Mouse (Mus musculus): ENCODE results near the gene Tfap2b. TPM values are rescaled to one million over a fixed set of nuclear protein-coding genes. Genes with fewer than 3 reads are reported as not detected.

Tfap2b gene
- polyA plus RNA-seq, 1 experiment from 2014 or later: 0.23 TPM

GRCm38 (mm10) chr1:19211033-19211405 lies 2.3 kb downstream of the Tfap2b start:
- ATAC-seq (ENCODE audit: insufficient number of reproducible peaks, insufficient read depth, low FRiP score, low read depth): no peak
- H3K4me3 ChIP-seq (ENCODE audit: low read depth, low read length): no peak overlapping the region
- H3K36me3 ChIP-seq (ENCODE audit: control insufficient read depth, insufficient read depth, low read length): no peaks in the 10 kb centered on the region
- H3K4me1 ChIP-seq (ENCODE audit: control insufficient read depth, insufficient read depth, low read length): peaks cover 2% of the 10 kb centered on the region; the same call in 1 of the 2 replicates
- WGBS: 2% methylated on average over 8 of the region's 8 CpGs
- no peak overlapping the region for H3K27ac ChIP-seq (ENCODE audit: low read length)
- no peak overlapping the region for H3K4me2 ChIP-seq (replicated peaks; ENCODE audit: low read depth, low read length)
- peaks cover 58% of the 10 kb centered on the region for H3K27me3 ChIP-seq (ENCODE audit: control insufficient read depth, insufficient read depth, low read length)
- H3K9ac ChIP-seq (replicated peaks; ENCODE audit: low read depth, low read length): no peak overlapping the region
- no peaks in the 10 kb centered on the region for H3K9me3 ChIP-seq (ENCODE audit: control insufficient read depth, low read depth, low read length)

GRCm38 (mm10) chr1:19211546-19212154 lies 2.9 kb downstream of the Tfap2b start:
- no peak overlapping the region for H3K4me3 ChIP-seq (ENCODE audit: low read depth, low read length)
- H3K36me3 ChIP-seq (ENCODE audit: control insufficient read depth, insufficient read depth, low read length): no peaks in the 10 kb centered on the region
- H3K27me3 ChIP-seq (ENCODE audit: control insufficient read depth, insufficient read depth, low read length): peaks cover 65% of the 10 kb centered on the region
- no peak overlapping the region for H3K27ac ChIP-seq (ENCODE audit: low read length)
- H3K4me2 ChIP-seq (replicated peaks; ENCODE audit: low read depth, low read length): no peak overlapping the region
- H3K9me3 ChIP-seq (ENCODE audit: control insufficient read depth, low read depth, low read length): no peaks in the 10 kb centered on the region
- H3K4me1 ChIP-seq (ENCODE audit: control insufficient read depth, insufficient read depth, low read length): peaks cover 2% of the 10 kb centered on the region; the same call in 1 of the 2 replicates
- no peak for ATAC-seq (ENCODE audit: insufficient number of reproducible peaks, insufficient read depth, low FRiP score, low read depth)
- H3K9ac ChIP-seq (replicated peaks; ENCODE audit: low read depth, low read length): no peak overlapping the region
- under 1% methylated on average over 15 of the region's 15 CpGs for WGBS

- WGBS: 3% methylated on average over 4 of the region's 4 CpGs
- Histone ChIP-seq H3K9me3 (ENCODE audit: control insufficient read depth, low read depth, low read length) (no peaks in the 10 kb centered on the region), H3K4me1 (ENCODE audit: control insufficient read depth, insufficient read depth, low read length) (peaks cover 2% of the 10 kb centered on the region; the same call in 1 of the 2 replicates), H3K27me3 (ENCODE audit: control insufficient read depth, insufficient read depth, low read length) (peaks cover 67% of the 10 kb centered on the region), H3K9ac (replicated peaks; ENCODE audit: low read depth, low read length) (no peak overlapping the region), H3K27ac (ENCODE audit: low read length) (no peak overlapping the region), H3K36me3 (ENCODE audit: control insufficient read depth, insufficient read depth, low read length) (no peaks in the 10 kb centered on the region), H3K4me3 (ENCODE audit: low read depth, low read length) (no peak overlapping the region), H3K4me2 (replicated peaks; ENCODE audit: low read depth, low read length) (no peak overlapping the region)
- ATAC-seq (ENCODE audit: insufficient number of reproducible peaks, insufficient read depth, low FRiP score, low read depth): no peak
These were observed 4.0 kb downstream of the Tfap2b start for GRCm38 (mm10) chr1:19212691-19213090.

- no peak overlapping the region for H3K4me3 ChIP-seq (ENCODE audit: low read depth, low read length)
- ATAC-seq (ENCODE audit: insufficient number of reproducible peaks, insufficient read depth, low FRiP score, low read depth): no peak
- H3K27me3 ChIP-seq (ENCODE audit: control insufficient read depth, insufficient read depth, low read length): peaks cover 67% of the 10 kb centered on the region
- H3K36me3 ChIP-seq (ENCODE audit: control insufficient read depth, insufficient read depth, low read length): no peaks in the 10 kb centered on the region
- no peak overlapping the region for H3K9ac ChIP-seq (replicated peaks; ENCODE audit: low read depth, low read length)
- peaks cover 2% of the 10 kb centered on the region; the same call in 1 of the 2 replicates for H3K4me1 ChIP-seq (ENCODE audit: control insufficient read depth, insufficient read depth, low read length)
- no peak overlapping the region for H3K4me2 ChIP-seq (replicated peaks; ENCODE audit: low read depth, low read length)
- 2% methylated on average over 4 of the region's 4 CpGs for WGBS
- H3K9me3 ChIP-seq (ENCODE audit: control insufficient read depth, low read depth, low read length): no peaks in the 10 kb centered on the region
- no peak overlapping the region for H3K27ac ChIP-seq (ENCODE audit: low read length)
These were observed 4.5 kb downstream of the Tfap2b start for GRCm38 (mm10) chr1:19213171-19213570.

GRCm38 (mm10) chr1:19213851-19214395 lies 5.2 kb downstream of the Tfap2b start:
- Histone ChIP-seq H3K4me2 (replicated peaks; ENCODE audit: low read depth, low read length) (no peak overlapping the region), H3K4me1 (ENCODE audit: control insufficient read depth, insufficient read depth, low read length) (peaks cover 2% of the 10 kb centered on the region; the same call in 1 of the 2 replicates), H3K27ac (ENCODE audit: low read length) (no peak overlapping the region), H3K36me3 (ENCODE audit: control insufficient read depth, insufficient read depth, low read length) (no peaks in the 10 kb centered on the region), H3K4me3 (ENCODE audit: low read depth, low read length) (no peak overlapping the region), H3K9ac (replicated peaks; ENCODE audit: low read depth, low read length) (no peak overlapping the region), H3K9me3 (ENCODE audit: control insufficient read depth, low read depth, low read length) (no peaks in the 10 kb centered on the region), H3K27me3 (ENCODE audit: control insufficient read depth, insufficient read depth, low read length) (peaks cover 67% of the 10 kb centered on the region)
- no peak for ATAC-seq (ENCODE audit: insufficient number of reproducible peaks, insufficient read depth, low FRiP score, low read depth)
- WGBS: 1% methylated on average over 36 of the region's 36 CpGs

GRCm38 (mm10) chr1:19217391-19217790 lies 8.7 kb downstream of the Tfap2b start:
- no peaks in the 10 kb centered on the region for H3K36me3 ChIP-seq (ENCODE audit: control insufficient read depth, insufficient read depth, low read length)
- ATAC-seq (ENCODE audit: insufficient number of reproducible peaks, insufficient read depth, low FRiP score, low read depth): no peak
- no peaks in the 10 kb centered on the region for H3K9me3 ChIP-seq (ENCODE audit: control insufficient read depth, low read depth, low read length)
- no peak overlapping the region for H3K27ac ChIP-seq (ENCODE audit: low read length)
- no peak overlapping the region for H3K4me3 ChIP-seq (ENCODE audit: low read depth, low read length)
- no peak overlapping the region for H3K4me2 ChIP-seq (replicated peaks; ENCODE audit: low read depth, low read length)
- WGBS: 4% methylated on average over 16 of the region's 16 CpGs
- H3K9ac ChIP-seq (replicated peaks; ENCODE audit: low read depth, low read length): no peak overlapping the region
- H3K4me1 ChIP-seq (ENCODE audit: control insufficient read depth, insufficient read depth, low read length): no peaks in the 10 kb centered on the region; the same call in 1 of the 2 replicates
- peaks cover 72% of the 10 kb centered on the region for H3K27me3 ChIP-seq (ENCODE audit: control insufficient read depth, insufficient read depth, low read length)

GRCm38 (mm10) chr1:19218221-19218620 lies 9.5 kb downstream of the Tfap2b start:
- no peak for ATAC-seq (ENCODE audit: insufficient number of reproducible peaks, insufficient read depth, low FRiP score, low read depth)
- WGBS: 2% methylated on average over 7 of the region's 7 CpGs
- H3K9ac ChIP-seq (replicated peaks; ENCODE audit: low read depth, low read length): no peak overlapping the region
- H3K9me3 ChIP-seq (ENCODE audit: control insufficient read depth, low read depth, low read length): no peaks in the 10 kb centered on the region
- H3K27ac ChIP-seq (ENCODE audit: low read length): no peak overlapping the region
- no peak overlapping the region for H3K4me2 ChIP-seq (replicated peaks; ENCODE audit: low read depth, low read length)
- peaks cover 73% of the 10 kb centered on the region for H3K27me3 ChIP-seq (ENCODE audit: control insufficient read depth, insufficient read depth, low read length)
- H3K4me1 ChIP-seq (ENCODE audit: control insufficient read depth, insufficient read depth, low read length): no peaks in the 10 kb centered on the region; the same call in 1 of the 2 replicates
- H3K36me3 ChIP-seq (ENCODE audit: control insufficient read depth, insufficient read depth, low read length): no peaks in the 10 kb centered on the region
- H3K4me3 ChIP-seq (ENCODE audit: low read depth, low read length): no peak overlapping the region

- H3K9me3 ChIP-seq (ENCODE audit: control insufficient read depth, low read depth, low read length): no peaks in the 10 kb centered on the region
- no peaks in the 10 kb centered on the region for H3K4me1 ChIP-seq (ENCODE audit: control insufficient read depth, insufficient read depth, low read length)
- no peak overlapping the region for H3K4me2 ChIP-seq (replicated peaks; ENCODE audit: low read depth, low read length)
- no peak overlapping the region for H3K4me3 ChIP-seq (ENCODE audit: low read depth, low read length)
- ATAC-seq (ENCODE audit: insufficient number of reproducible peaks, insufficient read depth, low FRiP score, low read depth): no peak
- no peak overlapping the region for H3K9ac ChIP-seq (replicated peaks; ENCODE audit: low read depth, low read length)
- peaks cover 73% of the 10 kb centered on the region for H3K27me3 ChIP-seq (ENCODE audit: control insufficient read depth, insufficient read depth, low read length)
- no peak overlapping the region for H3K27ac ChIP-seq (ENCODE audit: low read length)
- H3K36me3 ChIP-seq (ENCODE audit: control insufficient read depth, insufficient read depth, low read length): no peaks in the 10 kb centered on the region
These were observed 10.7 kb downstream of the Tfap2b start for GRCm38 (mm10) chr1:19219381-19219780.

GRCm38 (mm10) chr1:19220564-19220963 lies 11.8 kb downstream of the Tfap2b start:
- no peaks in the 10 kb centered on the region for H3K36me3 ChIP-seq (ENCODE audit: control insufficient read depth, insufficient read depth, low read length)
- H3K4me2 ChIP-seq (replicated peaks; ENCODE audit: low read depth, low read length): no peak overlapping the region
- H3K9me3 ChIP-seq (ENCODE audit: control insufficient read depth, low read depth, low read length): no peaks in the 10 kb centered on the region
- no peaks in the 10 kb centered on the region for H3K4me1 ChIP-seq (ENCODE audit: control insufficient read depth, insufficient read depth, low read length)
- H3K27me3 ChIP-seq (ENCODE audit: control insufficient read depth, insufficient read depth, low read length): peaks cover 73% of the 10 kb centered on the region
- no peak overlapping the region for H3K4me3 ChIP-seq (ENCODE audit: low read depth, low read length)
- ATAC-seq (ENCODE audit: insufficient number of reproducible peaks, insufficient read depth, low FRiP score, low read depth): no peak
- no peak overlapping the region for H3K9ac ChIP-seq (replicated peaks; ENCODE audit: low read depth, low read length)
- WGBS: 8% methylated on average over 1 of the region's 1 CpGs
- no peak overlapping the region for H3K27ac ChIP-seq (ENCODE audit: low read length)
